Mouse (Mus musculus) liver, adult (tissue): ENCODE data around the gene Tmem150c.

Experiments
- GATA4 ChIP-seq: IDR thresholded peaks from 2 replicates; pipeline ENCODE4 v1.6.1; 2014; ENCODE audit warnings: mild to moderate bottlenecking, low read length; ENCODE audit not compliant: insufficient replicate concordance

Gene Tmem150c

GRCm38 (mm10) chr5:100054807-100055547 is 104.6 kb downstream of the Tmem150c start:
- no peak for TF ChIP-seq GATA4

- TF ChIP-seq GATA4 = no peak
Measured at GRCm38 (mm10) chr5:100052728-100053127, 106.9 kb downstream of the Tmem150c start.

- TF ChIP-seq GATA4 = no peak
Measured at GRCm38 (mm10) chr5:100049904-100050303, 109.7 kb downstream of the Tmem150c start.

- TF ChIP-seq GATA4 = no peak
Measured at GRCm38 (mm10) chr5:100047871-100048270, 111.7 kb downstream of the Tmem150c start.

- TF ChIP-seq GATA4 = no peak
Measured at GRCm38 (mm10) chr5:100047143-100047640, 112.4 kb downstream of the Tmem150c start.

- TF ChIP-seq GATA4 = no peak
Measured at GRCm38 (mm10) chr5:100046096-100046495, 113.5 kb downstream of the Tmem150c start.

GRCm38 (mm10) chr5:100044621-100045020 is 115.0 kb downstream of the Tmem150c start:
- no peak for TF ChIP-seq GATA4

GRCm38 (mm10) chr5:100044030-100044429 is 115.6 kb downstream of the Tmem150c start:
- no peak for TF ChIP-seq GATA4

GRCm38 (mm10) chr5:100043361-100043760 is 116.2 kb downstream of the Tmem150c start:
- no peak for TF ChIP-seq GATA4

GRCm38 (mm10) chr5:100042467-100042866 is 117.1 kb downstream of the Tmem150c start:
- no peak for TF ChIP-seq GATA4

- TF ChIP-seq GATA4 = no peak
Measured at GRCm38 (mm10) chr5:100041272-100041671, 118.3 kb downstream of the Tmem150c start.

- no peak for TF ChIP-seq GATA4
Measured at GRCm38 (mm10) chr5:100040281-100040784, 119.3 kb downstream of the Tmem150c start.

GRCm38 (mm10) chr5:100039602-100040142 is 119.9 kb downstream of the Tmem150c start, which contains the start of the genes Hnrnpdl and Enoph1:
TSS of gene Hnrnpdl (minus strand) at chr5:100039664.
TSS of gene Enoph1 (plus strand) at chr5:100039985.
- no peak for TF ChIP-seq GATA4

GRCm38 (mm10) chr5:100038714-100039601 is 120.7 kb downstream of the Tmem150c start:
- TF ChIP-seq GATA4 = no peak

GRCm38 (mm10) chr5:100037965-100038713 is 121.5 kb downstream of the Tmem150c start:
- TF ChIP-seq GATA4 = no peak

- no peak for TF ChIP-seq GATA4
Measured at GRCm38 (mm10) chr5:100036681-100037080, 122.9 kb downstream of the Tmem150c start.
